Mouse (Mus musculus) ES-Bruce4 (cell line): ENCODE data around the gene Map3k5.

Experiments used
- CTCF ChIP-seq: IDR thresholded peaks from one replicate; pipeline ENCODE4 v1.8.1; 2011; ENCODE audit warnings: low read depth, low read length
- POLR2A ChIP-seq: IDR thresholded peaks from one replicate; pipeline ENCODE4 v1.8.1; 2011; ENCODE audit warnings: low read length; ENCODE audit not compliant: insufficient read depth

GRCm38 (mm10) chr10:20030703-20031102 is 96.4 kb downstream of the Map3k5 start:
- TF ChIP-seq POLR2A (no peak), CTCF (no peak)
